8 mouse cellular contexts compared by ENCODE assay signal in genomic region chr12:113074329-113075062, GRCm38 (mm10). TPM values are rescaled to one million over a fixed set of nuclear protein-coding genes. Genes with fewer than 3 reads are reported as not detected.
DNase-seq lines count a peak whose midpoint lies in the region; ATAC-seq and TF ChIP-seq lines count a peak whose summit lies in the region.

TSS of gene Tex22 (plus strand) at chr12:113074502.

- no peaks in the 10 kb centered on the region for H3K9me3 ChIP-seq in hindbrain, postnatal 0 days (ENCODE audit: low read length)

- ATAC-seq in hindbrain, postnatal 0 days = peak; percentile 90

- H3K4me1 ChIP-seq in cortical plate, adult 2 months (ENCODE audit: control insufficient read depth, insufficient read depth, low read length) = 0 out of 2 replicates have a peak, but pooled peaks cover 3% of the 10 kb centered on the region
- H3K4me1 ChIP-seq in hindbrain, postnatal 0 days (ENCODE audit: insufficient read depth, low read length) = peaks cover 11% of the 10 kb centered on the region; the same call in 1 of the 2 replicates

- H3K79me2 ChIP-seq in macrophage (ENCODE audit: inconsistent target) = no peaks in the 10 kb centered on the region

- H3K36me3 ChIP-seq in hindbrain, postnatal 0 days (ENCODE audit: insufficient read depth, low read length) = peaks cover 15% of the 10 kb centered on the region
- peaks cover 25% of the 10 kb centered on the region for H3K36me3 ChIP-seq in macrophage (ENCODE audit: inconsistent target)

- intact Hi-C loops in left cerebral cortex, adult 2 months (cut with DNase I) = loop anchor here (2.0 to 5.0 kb wide), 4 partner anchors 24 to 117 kb away; partner anchors contain the start of genes Mta1 and Pacs2

- peak within 1 kb of the TSS; percentile 94 for H3K27ac ChIP-seq in cortical plate, adult 2 months (ENCODE audit: insufficient read depth, low read length)
- peak within 1 kb of the TSS; percentile 97 for H3K27ac ChIP-seq in hindbrain, postnatal 0 days
- peak within 1 kb of the TSS; percentile 95 for H3K27ac ChIP-seq in left cerebral cortex, adult 2 months
- peak within 1 kb of the TSS; percentile 53 for H3K27ac ChIP-seq in macrophage

- H3K4me2 ChIP-seq in hindbrain, postnatal 0 days (ENCODE audit: low read depth, low read length) = peak within 1 kb of the TSS; percentile 90

- peak within 1 kb of the TSS; percentile 48 for H3K4me3 ChIP-seq in cortical plate, adult 2 months (ENCODE audit: insufficient read depth, low read length)
- H3K4me3 ChIP-seq in hindbrain, postnatal 0 days (ENCODE audit: low read length) = peak within 1 kb of the TSS; percentile 36
- H3K4me3 ChIP-seq in left cerebral cortex, adult 2 months = peak within 1 kb of the TSS; percentile 59
- H3K4me3 ChIP-seq in macrophage (ENCODE audit: inconsistent target) = peak within 1 kb of the TSS; percentile 50

- peak; percentile 91 for TF ChIP-seq POLR2A in cortical plate, adult 2 months (IDR thresholded peaks at IDR 0.05; ENCODE audit: extremely low read depth, insufficient read depth, low read length)

- peak within 1 kb of the TSS; percentile 73 for H3K9ac ChIP-seq in hindbrain, postnatal 0 days (replicated peaks; ENCODE audit: low read length)

- WGBS in hindbrain, postnatal 0 days = 2% methylated on average over 32 of the region's 32 CpGs
- 2% methylated on average over 32 of the region's 32 CpGs for WGBS in macrophage (ENCODE audit: missing documents)

- no peak for TF ChIP-seq CTCF in cortical plate, adult 2 months (IDR thresholded peaks at IDR 0.05; ENCODE audit: extremely low read depth, insufficient read depth, low read length)
- no peak for TF ChIP-seq CTCF in hindbrain, postnatal 0 days (IDR thresholded peaks at IDR 0.05; ENCODE audit: low read depth)
- TF ChIP-seq CTCF in left cerebral cortex, adult 2 months (IDR thresholded peaks at IDR 0.05) = no peak

- no peaks in the 10 kb centered on the region for H3K27me3 ChIP-seq in hindbrain, postnatal 0 days (ENCODE audit: insufficient read depth, low read length)

- DNase-seq in ZHBTc4 (ENCODE audit: low read depth, low spot score) = peak; percentile 86
- peak; percentile 78 to 81 for DNase-seq in gastrocnemius, adult 8-10 months (ENCODE audit: low spot score in 2 of 2)
- DNase-seq in hindbrain, postnatal 0 days (ENCODE audit: low spot score) = peak; percentile 94
- peak; percentile 88 to 89 for DNase-seq in left cerebral cortex, adult 2 months (ENCODE audit: extremely low spot score in 1 of 2, low spot score in 2 of 2)
- peak; percentile 91 for DNase-seq in right cerebral cortex, adult 18-20 months
- peak; percentile 78 for DNase-seq in urinary bladder, adult 2 months (ENCODE audit: low spot score)

RNA-seq across cellular contexts. Expression of gene Tex22, which starts in this region (rescaled TPM):
- 0.21 TPM in 1 of 2 replicates, not detected in the other for polyA plus RNA-seq in cortical plate, adult 2 months (2012; rRNA removed)
- total RNA-seq in gastrocnemius, adult 8-10 months (2022) = not detected
- total RNA-seq in hindbrain, postnatal 0 days (2014; rRNA removed) = 0.73 and 1.8 TPM in 2 replicates
- polyA plus RNA-seq in hindbrain, postnatal 0 days (2015; fragmentation: Nextera tagmentation; extraction: Ambion mirVana) = not detected in 2 replicates
- total RNA-seq in left cerebral cortex, adult 2 months (2021) = under 1 TPM; 0.42 to 0.45 TPM
- total RNA-seq in macrophage (2018; cell fraction: chromatin; rRNA removed) = 1 to 10 TPM in 21 of 26 experiments, under 1 TPM in 4, not detected in 1; 0.71 to 7.4 (median 1.4) TPM
- total RNA-seq in macrophage (2018; cell fraction: cytosol; rRNA removed) = under 1 TPM in 2 of 26 experiments, not detected in 24; 0.20 to 0.39 TPM
- total RNA-seq in macrophage (2018; cell fraction: nucleus; rRNA removed) = 1 to 10 TPM in 6 of 26 experiments, under 1 TPM in 10, not detected in 10; 0.46 to 2.0 (median 0.76) TPM
- polyA plus RNA-seq in macrophage (2018) = not detected in 3 replicates
- not detected in 2 replicates for polyA plus RNA-seq in urinary bladder, adult 2 months (2012; rRNA removed)

Comparison
In these comparisons a context has a peak if more than half of its experiments do, and no peak if none do; other contexts are left out.
1. Peak in every context shown above with its lines: DNase-seq, ATAC-seq, H3K4me3 ChIP-seq and H3K27ac ChIP-seq.
2. Peak in DNase-seq in gastrocnemius, adult 8-10 months; RNA of the gene not detected or under 1 TPM.
3. Peak in DNase-seq, H3K4me3 ChIP-seq and H3K27ac ChIP-seq in left cerebral cortex, adult 2 months; RNA of the gene not detected or under 1 TPM.
4. Peak in DNase-seq in urinary bladder, adult 2 months; RNA of the gene not detected or under 1 TPM.